Mouse (Mus musculus): Measurements from ENCODE around the gene Rheb. TPM values are rescaled to one million over a fixed set of nuclear protein-coding genes. Genes with fewer than 3 reads are reported as not detected.
"Not testable (repeated sequence)": the region's sequence is repeated elsewhere in the genome, so short reads cannot be mapped to it uniquely, and the experiment has no call there.

Rheb gene
- polyA plus RNA-seq, 1 experiment from 2014 or later, result 198 TPM

DNA sequence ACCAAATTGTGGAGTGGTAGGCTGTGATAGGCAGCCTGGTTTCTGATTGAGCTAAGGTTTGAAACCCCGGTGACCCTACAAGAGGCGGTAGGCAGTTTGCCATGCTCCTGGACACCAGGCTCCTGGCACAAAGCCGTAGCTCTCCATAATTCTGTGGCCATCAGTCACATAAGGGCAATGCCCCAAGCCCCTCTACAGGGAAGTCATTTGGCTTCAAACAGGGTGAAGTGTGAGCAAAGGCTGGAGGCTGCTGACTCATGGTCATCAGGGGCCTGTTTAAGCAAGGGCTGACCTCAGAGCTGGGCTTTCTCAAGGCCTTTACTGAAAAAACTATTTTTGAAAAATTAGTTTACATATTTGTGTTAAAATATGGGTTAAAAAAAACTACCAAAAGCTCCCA, 11.8 kb upstream of the Rheb start:
- 87% methylated on average over 3 of the region's 3 CpGs for WGBS
- ATAC-seq (replicated peaks; ENCODE audit: low FRiP score, low TSS enrichment, low read depth), result no peak
- no peaks in the 10 kb centered on the region for H3K36me3 ChIP-seq (ENCODE audit: control insufficient read depth, insufficient read depth, low read length)

DNA sequence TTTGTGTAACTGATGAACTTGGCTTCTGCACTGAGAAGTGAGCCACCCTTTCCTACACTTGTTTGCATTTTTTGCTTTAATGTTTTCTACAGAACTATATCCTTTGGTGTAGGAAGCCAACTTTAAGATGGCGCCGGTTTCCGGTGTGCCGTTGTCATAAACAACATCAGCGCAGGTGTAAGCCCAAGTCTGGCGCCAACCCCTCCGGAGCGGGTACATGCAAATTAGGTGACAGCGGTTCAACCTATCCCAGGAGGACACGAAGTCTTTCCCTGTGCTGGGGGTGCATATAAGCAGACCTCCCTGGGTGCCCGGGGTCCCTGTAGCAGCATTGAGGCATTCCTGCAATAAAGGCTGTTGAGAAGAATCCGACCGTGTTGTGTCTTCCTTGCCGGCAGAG, 5.8 kb upstream of the Rheb start:
- H3K4me1 ChIP-seq (replicated peaks; ENCODE audit: control insufficient read depth, insufficient read depth, low read length); ATAC-seq (replicated peaks; ENCODE audit: low FRiP score, low TSS enrichment, low read depth); H3K36me3 ChIP-seq (ENCODE audit: control insufficient read depth, insufficient read depth, low read length); H3K4me2 ChIP-seq (ENCODE audit: low read length); H3K9ac ChIP-seq (ENCODE audit: low read length); H3K27ac ChIP-seq (ENCODE audit: low read depth); H3K9me3 ChIP-seq (ENCODE audit: control insufficient read depth, low read length); DNase-seq (ENCODE audit: low spot score); H3K27me3 ChIP-seq (replicated peaks; ENCODE audit: control insufficient read depth, insufficient read depth, low read length); H3K4me3 ChIP-seq (ENCODE audit: low read depth, low read length): not testable (repeated sequence)
- 85% methylated on average over 14 of the region's 14 CpGs for WGBS

More for the DNA sequence above, 11.8 kb upstream of the Rheb start:
- DNase-seq (ENCODE audit: low spot score), result no peak
- Histone ChIP-seq H3K27ac (ENCODE audit: low read depth) (no peak overlapping the region), H3K9me3 (ENCODE audit: control insufficient read depth, low read length) (peaks cover 6% of the 10 kb centered on the region; the same call in 1 of the 2 replicates), H3K4me2 (ENCODE audit: low read length) (no peak overlapping the region), H3K9ac (ENCODE audit: low read length) (no peak overlapping the region), H3K4me1 (replicated peaks; ENCODE audit: control insufficient read depth, insufficient read depth, low read length) (no peaks in the 10 kb centered on the region), H3K27me3 (replicated peaks; ENCODE audit: control insufficient read depth, insufficient read depth, low read length) (no peaks in the 10 kb centered on the region), H3K4me3 (ENCODE audit: low read depth, low read length) (no peak overlapping the region)

DNA sequence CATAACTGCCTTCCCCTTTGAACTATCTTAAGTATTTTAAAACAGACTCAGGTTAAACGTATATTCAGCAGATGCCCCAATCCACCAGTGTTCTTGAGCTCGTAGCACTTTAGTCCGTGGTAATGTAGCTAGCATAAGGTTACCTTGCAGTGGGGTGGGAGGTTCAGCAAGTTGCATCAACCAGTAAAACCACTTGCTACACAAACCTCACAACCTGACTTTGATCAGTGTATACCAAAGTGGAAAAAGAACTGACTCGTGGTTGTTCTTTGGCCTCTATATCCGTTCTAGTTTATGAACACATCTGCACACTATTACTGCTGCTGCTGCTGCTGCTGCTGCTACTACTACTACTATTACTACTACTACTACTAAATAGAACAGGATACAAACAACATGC, 1.4 kb upstream of the Rheb start:
- Histone ChIP-seq H3K4me1 (replicated peaks; ENCODE audit: control insufficient read depth, insufficient read depth, low read length) (peaks cover 21% of the 10 kb centered on the region), H3K9ac (ENCODE audit: low read length) (no peak overlapping the region), H3K4me2 (ENCODE audit: low read length) (no peak overlapping the region), H3K9me3 (ENCODE audit: control insufficient read depth, low read length) (no peaks in the 10 kb centered on the region), H3K27ac (ENCODE audit: low read depth) (peak overlapping the region; percentile 99; the same call in 1 of the 2 replicates), H3K4me3 (ENCODE audit: low read depth, low read length) (no peak overlapping the region), H3K36me3 (ENCODE audit: control insufficient read depth, insufficient read depth, low read length) (no peaks in the 10 kb centered on the region), H3K27me3 (replicated peaks; ENCODE audit: control insufficient read depth, insufficient read depth, low read length) (no peaks in the 10 kb centered on the region)
- ATAC-seq (replicated peaks; ENCODE audit: low FRiP score, low TSS enrichment, low read depth) (no peak), DNase-seq (ENCODE audit: low spot score) (no peak)
- WGBS, result 87% methylated on average over 5 of the region's 5 CpGs

DNA sequence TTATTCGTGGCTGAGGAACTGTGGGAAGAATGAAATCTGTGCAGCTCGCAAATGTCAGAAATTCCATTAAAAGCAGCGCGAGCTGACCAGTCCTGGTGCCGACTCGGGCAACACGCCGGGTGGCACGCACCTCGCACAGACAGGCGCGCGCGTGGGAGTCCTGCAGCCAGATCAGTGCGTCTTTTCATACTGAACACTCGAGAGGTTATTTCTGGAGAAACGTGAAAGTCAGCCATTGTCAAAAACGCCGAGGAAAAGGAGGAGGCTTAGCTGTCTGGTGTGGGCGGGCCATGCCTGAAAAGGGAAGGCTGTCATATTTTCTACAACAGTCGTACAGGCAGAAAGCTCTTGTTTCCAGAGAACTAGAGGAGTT, 665 bp upstream of the Rheb start:
- ATAC-seq (replicated peaks; ENCODE audit: low FRiP score, low TSS enrichment, low read depth), result peak; percentile 24
- Histone ChIP-seq H3K4me1 (replicated peaks; ENCODE audit: control insufficient read depth, insufficient read depth, low read length) (peaks cover 22% of the 10 kb centered on the region), H3K27ac (ENCODE audit: low read depth) (peak overlapping the region; percentile 99), H3K9me3 (ENCODE audit: control insufficient read depth, low read length) (no peaks in the 10 kb centered on the region), H3K4me2 (ENCODE audit: low read length) (peak overlapping the region; percentile 90), H3K27me3 (replicated peaks; ENCODE audit: control insufficient read depth, insufficient read depth, low read length) (no peaks in the 10 kb centered on the region), H3K4me3 (ENCODE audit: low read depth, low read length) (peak overlapping the region; percentile 50), H3K36me3 (ENCODE audit: control insufficient read depth, insufficient read depth, low read length) (no peaks in the 10 kb centered on the region), H3K9ac (ENCODE audit: low read length) (peak overlapping the region; percentile 51)
- WGBS, result under 1% methylated on average over 21 of the region's 21 CpGs
- no peak for DNase-seq (ENCODE audit: low spot score)

DNA sequence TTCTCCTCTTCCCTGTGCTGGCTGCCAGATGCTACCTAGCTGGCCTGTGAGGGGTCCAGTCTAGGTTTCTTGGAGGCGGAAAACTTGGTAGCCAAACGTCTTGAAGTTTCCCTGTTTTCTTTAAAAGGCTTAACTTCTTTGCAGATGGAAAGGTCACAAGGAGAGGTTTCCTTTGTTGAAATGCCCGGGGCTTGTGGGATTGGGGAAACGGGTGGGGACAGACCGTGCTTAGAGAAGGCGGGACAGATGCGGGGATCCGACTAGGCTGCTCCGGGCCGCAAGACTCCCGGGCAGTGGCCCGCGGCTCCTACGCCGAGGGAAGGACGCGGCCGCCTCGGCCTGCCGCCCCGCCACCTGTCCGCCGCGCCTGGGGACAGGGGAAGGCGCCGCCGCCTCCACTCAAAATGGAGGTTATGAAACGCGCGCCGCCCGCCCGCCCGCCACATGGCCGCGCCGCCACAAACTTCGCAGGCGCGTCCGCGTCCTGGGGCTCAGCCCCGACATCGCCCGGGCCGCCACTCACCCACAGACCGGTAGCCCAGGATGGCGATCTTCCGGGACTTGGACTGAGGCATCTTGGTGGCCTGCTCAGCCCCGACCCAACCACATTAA, 656 bp downstream of the Rheb start:
- Histone ChIP-seq H3K27ac (ENCODE audit: low read depth) (peak overlapping the region; percentile 99), H3K27me3 (replicated peaks; ENCODE audit: control insufficient read depth, insufficient read depth, low read length) (no peaks in the 10 kb centered on the region), H3K4me2 (ENCODE audit: low read length) (peak overlapping the region; percentile 90), H3K4me3 (ENCODE audit: low read depth, low read length) (peak overlapping the region; percentile 59), H3K36me3 (ENCODE audit: control insufficient read depth, insufficient read depth, low read length) (no peaks in the 10 kb centered on the region), H3K4me1 (replicated peaks; ENCODE audit: control insufficient read depth, insufficient read depth, low read length) (peaks cover 28% of the 10 kb centered on the region), H3K9ac (ENCODE audit: low read length) (peak overlapping the region; percentile 91), H3K9me3 (ENCODE audit: control insufficient read depth, low read length) (no peaks in the 10 kb centered on the region)
- no peak for DNase-seq (ENCODE audit: low spot score)
- WGBS, result 0% methylated on average over 42 of the region's 50 CpGs
- ATAC-seq (replicated peaks; ENCODE audit: low FRiP score, low TSS enrichment, low read depth), result peak; percentile 6; the same call in 1 of the 2 replicates

DNA sequence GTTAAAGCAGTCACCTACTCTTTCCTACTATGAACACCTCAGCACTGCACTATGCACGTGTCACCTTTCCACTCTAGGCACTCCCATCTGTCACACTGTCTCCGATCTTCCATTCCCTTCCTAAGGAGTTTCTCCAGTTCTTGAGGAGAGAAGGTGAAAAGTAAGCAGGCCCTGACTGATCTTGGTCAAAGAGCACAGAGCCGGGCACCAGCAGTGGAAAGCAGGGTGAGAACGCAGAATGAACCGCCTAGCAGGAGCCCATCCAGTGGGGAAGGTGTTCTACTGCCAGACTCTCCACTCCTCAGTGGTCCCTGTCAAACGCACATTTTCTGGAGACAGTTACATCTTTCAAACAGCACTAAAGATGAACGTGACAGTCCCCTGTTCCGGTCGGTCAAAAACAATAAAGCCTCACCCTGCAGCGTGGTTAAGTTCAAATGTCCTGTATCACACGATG, 1.4 kb downstream of the Rheb start:
- H3K27ac ChIP-seq (ENCODE audit: low read depth), result 0 out of 2 replicates have a peak overlapping the region, but pooled peaks have one; percentile 99
- 15% methylated on average over 11 of the region's 11 CpGs for WGBS

DNA sequence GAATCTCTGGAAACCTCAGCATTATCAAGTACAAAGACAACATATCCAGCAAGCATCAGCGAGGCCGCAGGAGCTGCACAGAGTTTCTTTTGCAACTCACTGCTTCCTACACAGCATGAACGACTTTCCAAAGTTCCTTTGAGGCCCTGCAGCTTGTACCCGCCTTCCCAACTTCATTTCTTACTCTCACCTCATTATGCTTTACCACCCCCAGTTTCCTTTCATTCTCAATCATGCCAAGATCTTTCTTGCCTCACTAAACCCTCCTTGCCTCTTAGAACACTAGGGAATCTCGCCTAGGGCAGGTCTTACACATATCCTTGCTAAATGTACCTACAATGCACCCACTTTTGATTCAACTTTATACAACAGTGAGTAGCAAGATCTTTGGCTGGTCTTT, 7.9 kb downstream of the Rheb start:
- Histone ChIP-seq H3K4me1 (replicated peaks; ENCODE audit: control insufficient read depth, insufficient read depth, low read length) (peaks cover 7% of the 10 kb centered on the region), H3K4me3 (ENCODE audit: low read depth, low read length) (no peak overlapping the region), H3K36me3 (ENCODE audit: control insufficient read depth, insufficient read depth, low read length) (no peaks in the 10 kb centered on the region), H3K9me3 (ENCODE audit: control insufficient read depth, low read length) (no peaks in the 10 kb centered on the region), H3K27me3 (replicated peaks; ENCODE audit: control insufficient read depth, insufficient read depth, low read length) (no peaks in the 10 kb centered on the region), H3K9ac (ENCODE audit: low read length) (no peak overlapping the region), H3K4me2 (ENCODE audit: low read length) (no peak overlapping the region), H3K27ac (ENCODE audit: low read depth) (no peak overlapping the region)
- no peak for DNase-seq (ENCODE audit: low spot score)
- ATAC-seq (replicated peaks; ENCODE audit: low FRiP score, low TSS enrichment, low read depth), result no peak
- 80% methylated on average over 5 of the region's 5 CpGs for WGBS

More for the DNA sequence above, 1.4 kb downstream of the Rheb start:
- H3K4me3 ChIP-seq (ENCODE audit: low read depth, low read length), result peak overlapping the region; percentile 59
- H3K9ac ChIP-seq (ENCODE audit: low read length), result peak overlapping the region; percentile 91
- no peaks in the 10 kb centered on the region for H3K9me3 ChIP-seq (ENCODE audit: control insufficient read depth, low read length)
- H3K4me1 ChIP-seq (replicated peaks; ENCODE audit: control insufficient read depth, insufficient read depth, low read length), result peaks cover 28% of the 10 kb centered on the region
- H3K27me3 ChIP-seq (replicated peaks; ENCODE audit: control insufficient read depth, insufficient read depth, low read length), result no peaks in the 10 kb centered on the region
- H3K4me2 ChIP-seq (ENCODE audit: low read length), result peak overlapping the region; percentile 90
- no peak for ATAC-seq (replicated peaks; ENCODE audit: low FRiP score, low TSS enrichment, low read depth)
- peak; percentile 55 for DNase-seq (ENCODE audit: low spot score)
- no peaks in the 10 kb centered on the region for H3K36me3 ChIP-seq (ENCODE audit: control insufficient read depth, insufficient read depth, low read length)

DNA sequence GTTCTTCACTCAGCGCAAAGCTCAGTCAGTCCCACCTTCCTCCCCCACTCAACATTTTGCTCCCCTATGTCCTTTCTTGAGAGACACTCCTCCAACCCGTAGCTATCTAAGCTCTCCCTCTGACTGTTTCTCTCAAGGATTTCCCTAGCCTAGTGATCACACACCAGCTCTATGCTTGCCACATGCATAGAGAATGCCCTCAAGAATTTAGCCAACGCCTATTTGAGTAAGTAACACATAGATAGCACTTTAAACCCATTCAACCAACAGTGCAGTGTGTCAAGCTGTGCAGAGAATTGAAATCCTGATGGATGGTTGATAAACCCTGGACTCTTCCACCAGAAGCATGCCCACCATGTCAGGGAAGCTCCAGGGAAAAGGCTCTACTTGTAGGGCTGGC, 10.5 kb downstream of the Rheb start:
- ATAC-seq (replicated peaks; ENCODE audit: low FRiP score, low TSS enrichment, low read depth) (no peak), DNase-seq (ENCODE audit: low spot score) (no peak)
- Histone ChIP-seq H3K9me3 (ENCODE audit: control insufficient read depth, low read length) (no peaks in the 10 kb centered on the region), H3K27me3 (replicated peaks; ENCODE audit: control insufficient read depth, insufficient read depth, low read length) (no peaks in the 10 kb centered on the region), H3K4me1 (replicated peaks; ENCODE audit: control insufficient read depth, insufficient read depth, low read length) (0 out of 2 replicates have a peak, but pooled peaks cover 7% of the 10 kb centered on the region), H3K36me3 (ENCODE audit: control insufficient read depth, insufficient read depth, low read length) (no peaks in the 10 kb centered on the region), H3K4me3 (ENCODE audit: low read depth, low read length) (no peak overlapping the region), H3K27ac (ENCODE audit: low read depth) (no peak overlapping the region), H3K4me2 (ENCODE audit: low read length) (no peak overlapping the region), H3K9ac (ENCODE audit: low read length) (no peak overlapping the region)
- 79% methylated on average over 3 of the region's 3 CpGs for WGBS

DNA sequence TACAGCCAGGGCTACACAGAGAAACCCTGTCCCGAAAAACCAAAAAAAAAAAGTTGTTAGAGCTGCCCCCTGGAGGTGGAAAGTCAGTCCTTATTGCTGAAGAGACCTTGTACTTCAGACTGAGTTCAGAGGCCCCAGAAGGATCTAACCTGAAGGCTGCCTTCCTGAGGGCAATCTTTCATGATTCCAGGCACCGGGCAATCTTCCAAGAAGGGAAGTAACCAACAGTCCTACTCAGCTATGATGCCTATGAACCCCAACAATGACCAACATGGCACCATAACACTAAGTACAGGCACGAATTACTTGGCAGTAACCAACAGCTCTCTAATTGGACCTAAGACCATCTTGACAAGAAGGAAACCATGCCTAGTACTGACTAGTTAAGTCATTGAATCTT, 14.0 kb downstream of the Rheb start:
- Histone ChIP-seq H3K27me3 (replicated peaks; ENCODE audit: control insufficient read depth, insufficient read depth, low read length) (no peaks in the 10 kb centered on the region), H3K4me2 (ENCODE audit: low read length) (no peak overlapping the region), H3K4me1 (replicated peaks; ENCODE audit: control insufficient read depth, insufficient read depth, low read length) (peaks cover 29% of the 10 kb centered on the region), H3K9me3 (ENCODE audit: control insufficient read depth, low read length) (no peaks in the 10 kb centered on the region), H3K9ac (ENCODE audit: low read length) (no peak overlapping the region), H3K27ac (ENCODE audit: low read depth) (no peak overlapping the region), H3K36me3 (ENCODE audit: control insufficient read depth, insufficient read depth, low read length) (no peaks in the 10 kb centered on the region), H3K4me3 (ENCODE audit: low read depth, low read length) (no peak overlapping the region)
- ATAC-seq (replicated peaks; ENCODE audit: low FRiP score, low TSS enrichment, low read depth) (no peak), DNase-seq (ENCODE audit: low spot score) (no peak)
- WGBS, result 81% methylated on average over 3 of the region's 3 CpGs
